Mouse (Mus musculus): ENCODE measurements around the gene Ifnar1. TPM values are rescaled to one million over a fixed set of nuclear protein-coding genes. Genes with fewer than 3 reads are reported as not detected.

Ifnar1 gene
- polyA plus RNA-seq, 1 experiment from 2014 or later, result 56.5 TPM

DNA sequence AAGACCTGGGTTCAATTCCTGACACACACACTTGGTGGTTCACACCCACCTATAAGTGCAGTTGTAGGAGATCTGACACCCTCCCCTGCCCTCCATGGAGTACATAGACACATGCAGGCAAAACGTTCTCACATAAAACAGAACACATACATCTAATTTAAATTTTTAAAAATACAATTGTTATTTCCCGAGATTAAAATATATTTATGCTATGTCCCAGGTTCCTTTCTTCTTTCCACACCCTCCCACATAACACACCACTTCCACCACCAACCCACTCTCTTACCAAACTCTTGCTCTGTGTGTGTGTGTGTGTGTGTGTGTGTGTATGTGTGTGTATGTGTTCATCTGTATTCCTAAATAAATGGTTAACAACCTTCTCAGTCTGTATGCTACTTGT is 3.0 kb downstream of the Ifnar1 start:
- Histone ChIP-seq H3K27me3 (replicated peaks) (no peaks in the 10 kb centered on the region), H3K36me3 (peaks cover 37% of the 10 kb centered on the region), H3K9ac (no peak overlapping the region), H3K4me1 (peaks cover 11% of the 10 kb centered on the region), H3K27ac (no peak overlapping the region), H3K4me2 (replicated peaks) (no peak overlapping the region), H3K4me3 (no peak overlapping the region), H3K9me3 (no peaks in the 10 kb centered on the region)
- WGBS, result 93% methylated on average over 2 of the region's 2 CpGs
- no peak for ATAC-seq (ENCODE audit: low FRiP score, low read depth)

DNA sequence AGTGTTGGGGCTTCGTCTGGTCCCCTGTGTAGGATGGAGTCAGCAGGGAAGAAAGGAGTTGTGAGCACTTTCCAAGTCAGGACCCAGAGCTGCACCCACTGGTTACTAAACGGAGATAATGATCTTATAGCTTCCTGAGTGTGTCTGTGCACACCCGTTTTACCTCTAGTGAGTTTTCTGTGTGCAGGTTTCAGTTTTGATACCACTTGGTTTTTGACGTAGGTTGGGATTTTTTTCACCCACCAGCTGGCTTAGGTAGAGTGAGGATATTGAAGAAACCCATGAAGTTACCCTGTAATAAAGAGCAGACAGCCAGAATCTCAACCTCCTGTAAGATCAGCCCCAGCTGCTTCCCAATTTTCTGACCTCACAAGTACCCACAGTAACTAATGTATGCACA is 5.9 kb downstream of the Ifnar1 start:
- WGBS, result 90% methylated on average over 4 of the region's 4 CpGs
- Histone ChIP-seq H3K27me3 (replicated peaks) (no peaks in the 10 kb centered on the region), H3K9me3 (no peaks in the 10 kb centered on the region), H3K4me2 (replicated peaks) (no peak overlapping the region), H3K4me1 (peaks cover 9% of the 10 kb centered on the region), H3K4me3 (no peak overlapping the region), H3K27ac (no peak overlapping the region), H3K9ac (no peak overlapping the region), H3K36me3 (peaks cover 65% of the 10 kb centered on the region)
- no peak for ATAC-seq (ENCODE audit: low FRiP score, low read depth)

DNA sequence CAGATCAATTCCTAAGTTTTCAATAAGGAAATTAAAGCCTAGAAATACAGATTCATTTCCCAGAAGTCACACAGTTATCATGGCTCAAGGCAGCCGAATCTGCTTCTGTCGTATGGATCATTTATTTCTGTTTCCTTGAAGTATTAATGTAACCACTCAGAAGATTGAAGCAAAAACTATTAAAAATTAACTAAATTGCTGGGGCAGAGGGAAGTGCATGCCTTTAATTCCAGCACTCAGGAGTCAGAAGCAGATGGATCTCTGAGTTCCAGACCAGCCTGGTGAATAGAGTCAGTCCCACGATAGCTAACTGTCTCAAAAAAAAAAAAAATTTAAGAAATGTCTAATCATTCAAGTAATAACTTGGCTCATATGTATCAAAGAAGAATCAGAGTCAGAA is 6.4 kb downstream of the Ifnar1 start:
- Histone ChIP-seq H3K4me1 (peaks cover 3% of the 10 kb centered on the region), H3K27ac (no peak overlapping the region), H3K4me2 (replicated peaks) (no peak overlapping the region), H3K27me3 (replicated peaks) (no peaks in the 10 kb centered on the region), H3K4me3 (no peak overlapping the region), H3K36me3 (peaks cover 71% of the 10 kb centered on the region), H3K9me3 (no peaks in the 10 kb centered on the region), H3K9ac (no peak overlapping the region)
- no peak for ATAC-seq (ENCODE audit: low FRiP score, low read depth)
- whole genome bisulfite sequencing, result 93% methylated on average over 3 of the region's 3 CpGs

DNA sequence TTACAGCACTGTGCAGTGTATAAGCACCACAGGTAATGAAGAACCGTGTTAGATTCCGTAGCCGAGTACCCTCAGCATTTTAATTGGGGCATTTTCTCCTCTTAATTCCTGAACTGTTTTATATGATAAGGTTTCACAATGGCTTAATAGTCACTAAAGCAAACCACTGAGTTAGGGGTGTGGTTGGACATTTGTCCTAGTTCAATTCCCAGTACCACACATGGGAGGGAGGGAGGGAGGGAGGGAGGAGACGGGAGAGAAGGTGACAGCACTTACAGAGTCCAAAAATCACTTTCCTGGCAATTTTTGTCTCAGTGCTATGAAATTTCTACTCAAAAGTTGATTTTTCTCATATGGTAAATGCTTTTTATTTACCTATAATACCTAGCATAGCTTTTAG is 10.5 kb downstream of the Ifnar1 start:
- ATAC-seq (ENCODE audit: low FRiP score, low read depth), result no peak
- Histone ChIP-seq H3K9ac (no peak overlapping the region), H3K4me1 (no peaks in the 10 kb centered on the region), H3K27ac (no peak overlapping the region), H3K4me3 (no peak overlapping the region), H3K9me3 (no peaks in the 10 kb centered on the region), H3K4me2 (replicated peaks) (no peak overlapping the region), H3K36me3 (peaks cover 89% of the 10 kb centered on the region), H3K27me3 (replicated peaks) (no peaks in the 10 kb centered on the region)
- WGBS, result 95% methylated on average over 4 of the region's 4 CpGs

DNA sequence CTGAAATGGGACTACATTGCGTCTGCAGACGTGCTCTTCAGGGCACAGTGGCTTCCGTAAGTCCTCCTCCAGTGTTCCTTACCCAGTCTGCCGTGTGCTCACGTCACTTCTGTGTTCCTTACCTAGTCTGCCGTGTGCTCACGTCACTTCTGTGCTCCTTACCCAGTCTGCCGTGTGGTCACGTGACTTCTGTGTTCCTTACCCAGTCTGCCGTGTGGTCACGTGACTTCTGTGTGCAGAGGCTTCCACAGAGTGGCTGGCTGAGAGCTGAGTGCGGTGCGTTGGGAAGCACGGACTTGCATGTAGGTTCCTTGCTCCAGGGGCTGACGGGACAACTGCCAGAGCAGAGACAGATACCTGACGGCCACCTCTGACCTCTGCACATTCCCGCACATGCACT is 11.2 kb downstream of the Ifnar1 start:
- ATAC-seq (ENCODE audit: low FRiP score, low read depth), result no peak
- Histone ChIP-seq H3K4me2 (replicated peaks) (no peak overlapping the region), H3K4me1 (no peaks in the 10 kb centered on the region), H3K9me3 (no peaks in the 10 kb centered on the region), H3K4me3 (no peak overlapping the region), H3K27ac (no peak overlapping the region), H3K27me3 (replicated peaks) (no peaks in the 10 kb centered on the region), H3K9ac (no peak overlapping the region), H3K36me3 (peaks cover 90% of the 10 kb centered on the region)
- 94% methylated on average over 17 of the region's 17 CpGs for WGBS

DNA sequence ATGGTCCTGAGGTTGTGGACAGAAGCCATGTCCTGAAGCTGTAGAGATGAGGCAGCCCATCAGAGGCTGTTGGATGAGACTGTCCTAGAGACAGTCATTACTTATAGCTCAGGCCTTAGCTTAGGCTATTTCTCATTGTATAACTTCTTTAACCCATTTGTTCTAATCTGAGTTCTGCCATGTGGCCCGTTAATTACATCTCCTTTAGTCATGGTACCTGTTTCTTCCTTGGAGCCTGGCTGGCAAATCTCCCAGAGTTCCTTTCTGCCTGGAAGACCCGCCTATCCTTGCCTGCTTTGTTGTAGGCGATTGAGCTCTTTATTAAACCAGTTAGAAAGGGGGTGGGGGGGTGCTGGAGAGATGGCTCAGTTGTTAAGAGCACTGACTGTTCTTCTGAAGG is 11.7 kb downstream of the Ifnar1 start:
- Histone ChIP-seq H3K9me3 (no peaks in the 10 kb centered on the region), H3K36me3 (peaks cover 91% of the 10 kb centered on the region)
- ATAC-seq (ENCODE audit: low FRiP score, low read depth), result no peak

DNA sequence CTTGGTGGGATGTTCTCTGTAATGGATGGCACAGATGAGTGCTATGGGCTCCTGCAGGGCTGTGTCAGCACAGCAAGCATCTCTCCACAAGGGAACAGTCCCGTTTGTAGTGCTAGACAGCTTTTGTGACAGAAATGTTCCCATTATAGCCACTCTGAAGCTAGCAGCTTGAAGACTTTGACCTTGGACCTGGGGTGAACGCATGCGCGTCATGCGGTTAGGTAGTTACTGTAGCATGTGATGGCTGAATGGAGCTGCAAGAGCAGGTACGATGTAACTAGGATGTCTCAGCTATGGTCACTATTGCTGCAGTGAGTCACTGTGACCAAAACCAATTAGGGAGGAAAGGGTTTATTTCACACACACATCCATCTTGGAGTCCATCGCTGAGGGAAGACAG is 13.0 kb downstream of the Ifnar1 start:
- ATAC-seq (ENCODE audit: low FRiP score, low read depth), result no peak
- H3K4me1 ChIP-seq, result no peaks in the 10 kb centered on the region
- H3K9ac ChIP-seq, result no peak overlapping the region
- H3K4me2 ChIP-seq (replicated peaks), result no peak overlapping the region
- H3K27me3 ChIP-seq (replicated peaks), result no peaks in the 10 kb centered on the region
- no peak overlapping the region for H3K27ac ChIP-seq
- H3K9me3 ChIP-seq, result no peaks in the 10 kb centered on the region
- no peak overlapping the region for H3K4me3 ChIP-seq
- WGBS, result 91% methylated on average over 7 of the region's 7 CpGs
- peaks cover 87% of the 10 kb centered on the region for H3K36me3 ChIP-seq

More for the DNA sequence above, 11.7 kb downstream of the Ifnar1 start:
- Histone ChIP-seq H3K9ac (no peak overlapping the region), H3K27me3 (replicated peaks) (no peaks in the 10 kb centered on the region), H3K27ac (no peak overlapping the region), H3K4me1 (no peaks in the 10 kb centered on the region), H3K4me3 (no peak overlapping the region), H3K4me2 (replicated peaks) (no peak overlapping the region)
- 91% methylated on average over 3 of the region's 3 CpGs for WGBS

GRCm38 (mm10) chr16:91504701-91505100 is 19.7 kb downstream of the Ifnar1 start:
- Histone ChIP-seq H3K27me3 (replicated peaks) (no peaks in the 10 kb centered on the region), H3K36me3 (peaks cover 74% of the 10 kb centered on the region), H3K4me2 (replicated peaks) (no peak overlapping the region), H3K4me3 (no peak overlapping the region), H3K9ac (no peak overlapping the region), H3K9me3 (no peaks in the 10 kb centered on the region), H3K27ac (no peak overlapping the region), H3K4me1 (no peaks in the 10 kb centered on the region)
- WGBS, result 95% methylated on average over 7 of the region's 7 CpGs
- ATAC-seq (ENCODE audit: low FRiP score, low read depth), result no peak

DNA sequence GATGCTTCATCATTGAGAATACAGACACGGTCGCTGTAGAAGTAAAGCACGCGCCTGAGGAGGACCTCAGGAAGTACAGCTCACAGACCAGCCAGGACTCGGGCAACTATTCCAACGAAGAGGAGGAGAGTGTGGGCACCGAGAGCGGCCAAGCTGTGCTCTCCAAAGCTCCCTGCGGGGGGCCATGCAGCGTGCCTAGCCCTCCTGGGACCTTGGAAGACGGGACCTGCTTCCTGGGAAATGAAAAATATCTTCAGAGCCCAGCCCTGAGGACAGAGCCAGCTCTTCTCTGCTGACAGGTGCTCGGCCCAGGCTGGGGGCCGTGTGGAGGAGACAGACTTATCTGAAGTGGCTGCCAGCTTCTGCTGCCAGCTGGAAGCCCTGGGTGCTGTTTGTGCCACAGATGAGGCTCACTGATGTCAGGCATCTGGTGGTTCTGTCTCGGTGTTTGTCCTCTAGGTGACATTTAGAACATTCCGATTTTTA is 20.1 kb downstream of the Ifnar1 start:
- H3K27ac ChIP-seq, result no peak overlapping the region
- H3K4me3 ChIP-seq, result no peak overlapping the region
- H3K9ac ChIP-seq, result no peak overlapping the region
- no peak overlapping the region for H3K4me2 ChIP-seq (replicated peaks)
- ATAC-seq (ENCODE audit: low FRiP score, low read depth), result no peak
- 94% methylated on average over 15 of the region's 15 CpGs for WGBS
- H3K27me3 ChIP-seq (replicated peaks), result no peaks in the 10 kb centered on the region
- H3K9me3 ChIP-seq, result no peaks in the 10 kb centered on the region
- H3K4me1 ChIP-seq, result no peaks in the 10 kb centered on the region
- H3K36me3 ChIP-seq, result peaks cover 70% of the 10 kb centered on the region

- 96% methylated on average over 12 of the region's 12 CpGs for WGBS
- Histone ChIP-seq H3K4me1 (no peaks in the 10 kb centered on the region), H3K27ac (no peak overlapping the region), H3K4me2 (replicated peaks) (no peak overlapping the region), H3K4me3 (no peak overlapping the region), H3K36me3 (peaks cover 57% of the 10 kb centered on the region), H3K27me3 (replicated peaks) (no peaks in the 10 kb centered on the region), H3K9me3 (no peaks in the 10 kb centered on the region), H3K9ac (no peak overlapping the region)
- ATAC-seq (ENCODE audit: low FRiP score, low read depth), result no peak
Measured at GRCm38 (mm10) chr16:91506396-91506795, 21.4 kb downstream of the Ifnar1 start.

DNA sequence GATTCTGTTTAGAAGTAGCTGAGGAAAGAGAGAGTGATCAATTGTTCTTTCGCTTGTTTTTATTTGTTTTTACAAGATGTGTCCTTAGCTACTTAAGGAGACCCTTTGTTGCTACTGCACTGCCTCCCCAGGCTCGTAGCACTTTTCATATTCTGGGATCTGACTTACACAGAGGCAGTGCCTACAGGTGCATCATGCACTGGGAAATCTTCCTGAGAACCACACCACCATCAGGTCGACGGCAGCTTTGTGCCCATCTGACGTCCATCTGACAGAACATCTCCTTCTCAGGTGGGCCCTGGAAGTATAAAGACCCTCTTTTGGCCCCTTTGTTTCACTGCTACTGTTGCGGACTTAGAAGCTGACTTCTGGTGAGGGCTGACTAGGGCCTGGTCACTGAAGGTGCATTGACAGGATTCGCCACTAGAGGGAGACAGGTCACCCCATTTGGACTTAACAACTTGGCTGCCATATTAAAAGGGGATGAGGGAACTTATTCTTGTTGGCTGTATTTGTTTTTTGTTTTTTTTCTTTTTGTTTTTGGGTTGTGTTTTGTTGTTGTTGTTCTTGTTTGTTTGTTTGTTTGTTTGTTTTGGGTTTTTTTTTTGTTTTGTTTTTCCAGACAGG is 27.2 kb downstream of the Ifnar1 start:
- Histone ChIP-seq H3K27me3 (replicated peaks) (no peaks in the 10 kb centered on the region), H3K9me3 (no peaks in the 10 kb centered on the region), H3K4me2 (replicated peaks) (no peak overlapping the region), H3K4me1 (no peaks in the 10 kb centered on the region), H3K9ac (no peak overlapping the region), H3K36me3 (peaks cover 6% of the 10 kb centered on the region), H3K27ac (no peak overlapping the region), H3K4me3 (no peak overlapping the region)
- ATAC-seq (ENCODE audit: low FRiP score, low read depth), result no peak
- 34% methylated on average over 7 of the region's 7 CpGs for WGBS

- Histone ChIP-seq H3K27ac (no peak overlapping the region), H3K4me1 (no peaks in the 10 kb centered on the region), H3K4me3 (no peak overlapping the region), H3K9me3 (no peaks in the 10 kb centered on the region), H3K36me3 (no peaks in the 10 kb centered on the region), H3K9ac (no peak overlapping the region), H3K4me2 (replicated peaks) (no peak overlapping the region), H3K27me3 (replicated peaks) (no peaks in the 10 kb centered on the region)
- WGBS, result 90% methylated on average over 6 of the region's 6 CpGs
- ATAC-seq (ENCODE audit: low FRiP score, low read depth), result no peak
Measured at GRCm38 (mm10) chr16:91513099-91513498, 28.1 kb downstream of the Ifnar1 start.

- Histone ChIP-seq H3K36me3 (no peaks in the 10 kb centered on the region), H3K9me3 (no peaks in the 10 kb centered on the region), H3K4me1 (no peaks in the 10 kb centered on the region), H3K27ac (no peak overlapping the region), H3K4me2 (replicated peaks) (no peak overlapping the region), H3K27me3 (replicated peaks) (no peaks in the 10 kb centered on the region), H3K4me3 (no peak overlapping the region), H3K9ac (no peak overlapping the region)
- ATAC-seq (ENCODE audit: low FRiP score, low read depth), result no peak
- WGBS, result 84% methylated on average over 7 of the region's 7 CpGs
Measured at GRCm38 (mm10) chr16:91517020-91517419, 32.0 kb downstream of the Ifnar1 start.
